Mouse (Mus musculus): ENCODE measurements around the gene Tmem219.

Tmem219 gene

DNA sequence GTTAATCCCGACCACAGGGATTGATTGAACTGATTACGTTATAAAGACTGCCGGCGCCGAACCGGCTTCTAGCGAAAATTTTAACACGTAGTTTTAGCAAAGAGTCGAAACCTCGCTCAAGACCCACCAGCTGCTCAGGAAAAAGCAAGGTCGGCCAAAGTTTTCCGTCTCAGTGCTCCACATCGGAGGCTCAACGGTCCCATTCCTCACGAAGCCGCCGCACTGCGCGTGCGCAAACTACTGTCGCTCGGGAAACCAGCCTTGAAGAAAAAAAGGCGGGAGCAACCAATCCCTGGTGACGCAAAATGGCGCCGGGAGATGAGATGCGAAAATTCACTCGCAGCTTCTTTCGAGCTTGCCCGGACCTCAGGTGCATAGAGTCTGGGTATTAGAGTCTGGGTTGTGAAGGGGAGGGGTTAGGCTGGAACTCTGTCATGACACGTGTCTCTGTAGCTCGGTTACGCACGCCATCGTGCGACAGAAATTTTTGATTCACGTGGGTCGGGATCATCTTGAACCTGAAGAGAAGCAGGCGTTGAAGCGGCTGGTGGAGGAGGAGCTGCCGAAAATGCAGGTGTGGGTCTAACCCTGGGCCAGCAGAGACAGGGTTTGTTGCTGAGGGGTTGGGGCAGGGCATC, 60.5 kb downstream of the Tmem219 start, which contains the start of gene Ino80e:
Ino80e (minus strand) TSS at position 231 of the 638 bp plus-strand sequence.
- peak; percentile 93 for DNase-seq (ENCODE audit: low read depth, low spot score)

DNA sequence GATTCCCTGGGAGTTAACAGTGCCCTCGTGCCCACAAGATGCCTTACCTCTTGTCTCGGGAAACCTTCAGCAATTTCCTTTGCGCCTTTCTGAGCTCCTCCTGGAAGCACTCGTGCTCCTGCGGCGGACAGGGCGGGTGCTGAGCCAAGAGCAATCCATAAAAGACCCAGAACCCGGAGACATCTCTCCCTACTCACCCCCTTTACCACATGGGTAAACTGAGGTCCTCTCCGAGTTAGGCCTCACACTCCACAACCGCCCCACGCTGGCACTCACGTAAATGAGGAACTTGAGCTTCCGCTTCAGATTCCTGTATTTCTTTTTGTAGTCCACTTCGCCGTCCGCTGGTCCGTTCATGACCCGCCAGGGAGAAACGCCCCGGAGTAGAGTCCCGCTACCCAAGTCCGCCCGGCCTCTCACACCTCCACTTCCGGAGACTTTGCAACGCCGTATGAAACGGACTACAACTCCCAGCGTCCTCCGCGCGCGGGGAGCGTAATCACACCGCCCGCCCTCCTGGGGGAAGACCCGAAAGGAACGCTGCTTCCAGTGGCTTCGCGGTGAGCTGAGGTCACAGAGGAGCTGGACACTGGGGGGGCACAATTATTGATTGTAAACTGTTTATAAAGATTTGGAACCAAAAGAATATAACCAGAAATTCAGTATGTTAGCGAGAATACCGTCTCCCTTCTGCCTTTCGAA, 61.1 kb downstream of the Tmem219 start, which contains the start of gene Hirip3:
Hirip3 (plus strand) TSS at position 544 of the 702 bp plus-strand sequence.
- peak; percentile 90 for DNase-seq (ENCODE audit: low read depth, low spot score)

- no peak for DNase-seq (ENCODE audit: low read depth, low spot score)
These were observed 61.7 kb downstream of the Tmem219 start for GRCm38 (mm10) chr7:126860987-126861386.

- no peak for DNase-seq (ENCODE audit: low read depth, low spot score)
These were observed 65.8 kb downstream of the Tmem219 start for GRCm38 (mm10) chr7:126856741-126857420.

DNA sequence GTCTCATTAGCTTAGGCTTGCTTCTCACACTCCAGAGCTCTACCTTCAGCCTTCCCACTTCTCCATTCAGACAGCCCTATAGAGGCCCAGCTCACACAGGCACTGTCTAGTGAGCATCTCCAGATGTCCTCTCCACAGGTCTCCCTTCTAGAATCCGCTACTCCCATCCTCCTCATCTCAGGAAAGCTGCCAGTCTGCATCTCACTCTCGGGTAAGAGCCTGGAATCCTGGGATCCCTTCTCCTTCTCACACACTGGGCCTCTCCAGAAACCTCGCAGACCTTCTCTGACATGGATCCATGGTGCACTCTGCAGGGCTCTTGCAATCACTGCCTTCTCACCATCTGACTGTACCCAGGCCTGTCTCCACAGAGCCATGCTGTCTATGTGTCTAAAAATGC, 67.1 kb downstream of the Tmem219 start:
- DNase-seq (ENCODE audit: low read depth, low spot score), result no peak

- DNase-seq (ENCODE audit: low read depth, low spot score), result no peak
These were observed 69.3 kb downstream of the Tmem219 start for GRCm38 (mm10) chr7:126853454-126853853.

- no peak for DNase-seq (ENCODE audit: low read depth, low spot score)
These were observed 71.5 kb downstream of the Tmem219 start for GRCm38 (mm10) chr7:126851192-126851591.

DNA sequence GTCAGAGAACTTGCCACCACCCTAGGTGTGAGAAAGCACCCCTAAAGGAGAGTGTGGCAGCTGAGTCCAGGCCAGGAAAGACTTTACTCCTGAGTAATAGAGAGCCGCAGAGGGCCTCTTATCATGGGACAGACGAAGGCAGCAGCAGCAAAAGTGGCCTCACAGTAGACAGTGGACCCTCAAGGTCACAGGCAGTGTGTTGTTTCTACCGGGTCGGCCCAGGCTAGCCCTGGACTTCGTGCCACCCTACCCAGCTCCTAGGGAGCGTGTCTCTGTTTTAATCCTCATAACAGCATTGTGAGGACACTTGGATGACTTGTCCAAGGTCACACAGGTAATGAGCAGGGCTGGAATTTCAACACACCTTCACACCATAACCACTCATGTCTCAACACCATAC, 72.6 kb downstream of the Tmem219 start:
- DNase-seq (ENCODE audit: low read depth, low spot score), result no peak

GRCm38 (mm10) chr7:126848794-126849193, 73.9 kb downstream of the Tmem219 start:
- no peak for DNase-seq (ENCODE audit: low read depth, low spot score)

GRCm38 (mm10) chr7:126847421-126848398, 75.0 kb downstream of the Tmem219 start:
- no peak for DNase-seq (ENCODE audit: low read depth, low spot score)

DNA sequence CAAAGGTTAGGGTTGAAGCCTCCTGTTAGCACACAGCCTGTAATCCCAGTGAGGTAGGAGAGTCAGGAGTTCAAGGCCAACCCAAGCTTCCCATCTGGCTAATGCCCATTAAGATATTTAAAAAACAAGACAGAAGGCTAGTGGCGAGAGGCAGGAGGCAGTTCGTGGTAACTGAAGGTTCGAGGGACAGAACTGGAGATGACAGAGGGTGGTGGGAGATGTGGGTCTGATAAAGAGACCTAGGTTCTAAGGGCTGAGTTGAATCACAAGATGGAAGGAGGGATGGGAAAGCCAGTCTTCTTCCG, 75.6 kb downstream of the Tmem219 start, which contains the start of gene Doc2a:
Doc2a (plus strand) TSS at position 301 of the 305 bp plus-strand sequence.
- no peak for DNase-seq (ENCODE audit: low read depth, low spot score)

GRCm38 (mm10) chr7:126845516-126845915, 77.2 kb downstream of the Tmem219 start:
- DNase-seq (ENCODE audit: low read depth, low spot score), result no peak

DNA sequence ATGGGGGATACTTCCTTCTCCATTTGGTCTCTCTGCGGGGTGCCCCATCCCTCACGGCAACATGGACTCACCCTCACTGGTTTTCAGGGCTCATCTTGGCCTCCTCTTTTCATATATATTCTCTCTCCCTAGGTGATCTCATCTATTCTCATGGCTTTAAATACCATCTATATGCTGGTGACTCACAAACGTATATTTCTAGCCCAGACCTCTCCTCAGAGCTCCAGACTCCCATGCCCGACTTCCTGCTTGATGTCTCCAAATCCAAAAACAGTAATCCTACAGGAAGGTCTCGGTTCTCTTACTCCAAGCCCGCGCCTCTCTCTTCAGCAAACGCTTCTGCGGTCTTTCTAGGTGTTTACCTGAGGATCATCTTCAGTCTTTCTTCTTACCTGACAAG, 79.4 kb downstream of the Tmem219 start:
- DNase-seq (ENCODE audit: low read depth, low spot score), result no peak
